Mouse (Mus musculus) urinary bladder, adult 2 months (tissue): Measurements from ENCODE around the gene 9030612E09Rik. TPM values are rescaled to one million over a fixed set of nuclear protein-coding genes. Genes with fewer than 3 reads are reported as not detected.

Experiments
- DNase-seq: peaks from one replicate; pipeline ENCODE4 v3.0.0; 2022; ENCODE audit warnings: low spot score
- polyA plus RNA-seq: library from polyadenylated mRNA; depleted of rRNA; stranded (reverse); fragments of >200 nt; gene quantifications from 2 replicates; pipeline ENCODE4 v1.2.3, GENCODE M21; 2012; rRNA removed

Gene 9030612E09Rik
- 0.39 and 0.53 TPM in 2 replicates for polyA plus RNA-seq

GRCm38 (mm10) chr10:43174326-43175155 lies at the start of gene 9030612E09Rik, which contains the start of gene Sobp:
Gene 9030612E09Rik, plus strand, starts transcription at chr10:43174704.
Gene Sobp, minus strand, starts transcription at chr10:43174530.
- peak; percentile 40 for DNase-seq

- DNase-seq: no peak
Observed at GRCm38 (mm10) chr10:43128750-43129149, 45.8 kb upstream of the 9030612E09Rik start.

- DNase-seq: no peak
Observed at GRCm38 (mm10) chr10:43134027-43134426, 40.5 kb upstream of the 9030612E09Rik start.

GRCm38 (mm10) chr10:43143173-43143572 lies 31.3 kb upstream of the 9030612E09Rik start:
- DNase-seq: no peak

- DNase-seq: no peak
Observed at GRCm38 (mm10) chr10:43148456-43148855, 26.0 kb upstream of the 9030612E09Rik start.

GRCm38 (mm10) chr10:43152643-43153042 lies 21.9 kb upstream of the 9030612E09Rik start:
- no peak for DNase-seq

- no peak for DNase-seq
Observed at GRCm38 (mm10) chr10:43155046-43155560, 19.4 kb upstream of the 9030612E09Rik start.

- DNase-seq: no peak
Observed at GRCm38 (mm10) chr10:43158917-43159316, 15.6 kb upstream of the 9030612E09Rik start.

- DNase-seq: no peak
Observed at GRCm38 (mm10) chr10:43159333-43159732, 15.2 kb upstream of the 9030612E09Rik start.

- DNase-seq: no peak
Observed at GRCm38 (mm10) chr10:43162318-43162717, 12.2 kb upstream of the 9030612E09Rik start.

GRCm38 (mm10) chr10:43164406-43164805 lies 10.1 kb upstream of the 9030612E09Rik start:
- no peak for DNase-seq

- DNase-seq: no peak
Observed at GRCm38 (mm10) chr10:43166146-43166545, 8.4 kb upstream of the 9030612E09Rik start.

- DNase-seq: no peak
Observed at GRCm38 (mm10) chr10:43166817-43167216, 7.7 kb upstream of the 9030612E09Rik start.

GRCm38 (mm10) chr10:43168847-43169246 lies 5.7 kb upstream of the 9030612E09Rik start:
- no peak for DNase-seq

GRCm38 (mm10) chr10:43171106-43171505 lies 3.4 kb upstream of the 9030612E09Rik start:
- DNase-seq: no peak

GRCm38 (mm10) chr10:43172066-43172465 lies 2.4 kb upstream of the 9030612E09Rik start:
- no peak for DNase-seq

- no peak for DNase-seq
Observed at GRCm38 (mm10) chr10:43172554-43172953, 1.9 kb upstream of the 9030612E09Rik start.

- DNase-seq: peak; percentile 41
Observed at GRCm38 (mm10) chr10:43173141-43173827, 1.2 kb upstream of the 9030612E09Rik start.

GRCm38 (mm10) chr10:43173828-43174325 lies 627 bp upstream of the 9030612E09Rik start:
- no peak for DNase-seq

- DNase-seq: no peak
Observed at GRCm38 (mm10) chr10:43175156-43175601, 675 bp downstream of the 9030612E09Rik start.

- no peak for DNase-seq
Observed at GRCm38 (mm10) chr10:43180313-43180912, 5.9 kb downstream of the 9030612E09Rik start.

- DNase-seq: no peak
Observed at GRCm38 (mm10) chr10:43200206-43200605, 25.7 kb downstream of the 9030612E09Rik start.
